Mouse (Mus musculus) urinary bladder, postnatal 14 days (tissue): ENCODE results near the gene Nup210l.

Source experiments
- DNase-seq: peaks from one replicate; pipeline ENCODE4 v3.0.0; 2021; ENCODE audit warnings: low spot score

Nup210l gene

GRCm38 (mm10) chr3:90103938-90104337 is at the start of gene Nup210l:
Gene Nup210l (plus strand): TSS chr3:90104132.
- no peak for DNase-seq

DNA sequence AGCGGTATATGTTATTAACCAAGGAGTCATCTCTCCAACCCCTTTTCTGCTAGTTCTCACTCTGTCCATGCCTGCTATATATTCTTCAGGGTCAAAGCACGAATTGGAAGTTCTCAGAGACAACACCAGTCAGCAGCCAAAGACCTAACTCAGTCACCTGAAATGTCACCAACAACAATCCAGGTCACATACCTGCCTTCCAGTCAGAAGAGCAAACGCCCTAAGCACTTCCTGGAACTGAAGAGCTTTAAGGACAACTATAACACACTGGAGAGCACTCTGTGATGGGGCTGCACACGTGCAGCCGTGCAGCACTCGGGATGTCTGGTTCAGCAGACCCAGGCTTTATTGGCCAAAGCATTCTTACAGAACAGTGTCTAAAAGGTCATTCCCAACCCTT is 42.4 kb upstream of the Nup210l start:
- no peak for DNase-seq

DNA sequence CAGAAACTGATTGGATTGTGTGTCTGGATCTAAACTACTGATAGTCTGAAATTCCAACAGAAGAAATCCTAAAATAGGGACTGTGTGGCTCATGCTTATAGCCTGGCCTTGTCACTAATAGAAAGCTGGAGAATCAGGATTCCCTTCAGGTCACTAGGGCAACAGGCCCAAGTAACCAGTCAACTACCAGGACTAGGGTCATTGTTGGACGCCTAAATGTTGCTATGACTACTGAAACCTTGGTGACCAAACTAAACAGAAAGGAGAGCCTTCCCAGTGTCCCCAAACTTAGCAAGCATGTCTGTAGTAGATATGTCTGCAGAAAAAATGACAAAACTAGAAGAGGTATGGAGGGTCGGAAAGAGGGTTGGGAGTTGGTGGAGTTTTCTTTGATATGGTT is 41.4 kb upstream of the Nup210l start:
- DNase-seq = no peak

DNA sequence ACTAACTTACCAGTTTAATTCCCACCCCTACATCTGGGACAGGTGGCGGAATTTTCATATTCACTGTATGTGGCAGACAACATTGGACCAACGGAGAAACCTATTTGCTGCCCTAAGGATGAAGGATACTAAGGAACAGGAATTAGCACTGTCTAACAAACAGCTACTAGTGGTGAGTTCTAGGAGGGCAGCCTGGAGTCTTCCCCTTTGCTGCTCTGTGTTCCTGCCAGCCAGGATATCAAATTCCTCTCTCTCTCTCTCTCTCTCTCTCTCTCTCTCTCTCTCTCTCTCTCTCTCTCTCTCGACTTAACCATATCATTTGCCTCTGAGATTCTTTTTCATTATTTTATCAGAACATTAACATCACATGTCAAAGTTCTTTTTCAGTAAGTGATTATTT is 39.5 kb upstream of the Nup210l start:
- DNase-seq = no peak

DNA sequence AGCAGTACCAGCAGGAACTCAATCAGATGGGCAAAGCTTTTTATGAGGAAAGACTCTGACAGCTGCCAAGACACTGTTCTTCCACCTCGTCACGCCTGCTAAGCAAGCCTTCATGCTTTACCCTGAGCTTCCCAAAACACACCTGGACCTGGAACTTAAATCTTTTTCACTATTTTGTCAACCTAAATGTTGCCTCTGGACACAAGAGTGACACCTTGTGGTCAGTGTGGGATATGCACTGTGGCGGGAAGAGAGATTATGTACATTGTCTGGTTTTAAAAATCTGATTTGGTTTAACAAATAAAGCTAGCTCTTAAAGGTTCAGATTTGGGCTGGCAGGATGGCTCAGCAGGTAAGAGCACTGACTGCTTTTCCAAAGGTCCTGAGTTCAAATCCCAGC is 38.4 kb upstream of the Nup210l start:
- DNase-seq = peak; percentile 55

GRCm38 (mm10) chr3:90067851-90068250 is 36.1 kb upstream of the Nup210l start:
- DNase-seq = no peak

- no peak for DNase-seq
Observed at GRCm38 (mm10) chr3:90069688-90070087, 34.2 kb upstream of the Nup210l start.

- no peak for DNase-seq
Observed at GRCm38 (mm10) chr3:90072294-90072693, 31.6 kb upstream of the Nup210l start, which contains the start of gene Tpm3. Gene Tpm3 (plus strand): TSS chr3:90072649.

- peak; percentile 85 for DNase-seq
Observed at GRCm38 (mm10) chr3:90076921-90077716, 26.8 kb upstream of the Nup210l start.

GRCm38 (mm10) chr3:90078224-90078623 is 25.7 kb upstream of the Nup210l start:
- DNase-seq = no peak

- peak; percentile 95 for DNase-seq
Observed at GRCm38 (mm10) chr3:90079133-90079762, 24.7 kb upstream of the Nup210l start.

- peak; percentile 71 for DNase-seq
Observed at GRCm38 (mm10) chr3:90079763-90080497, 24.0 kb upstream of the Nup210l start.

DNA sequence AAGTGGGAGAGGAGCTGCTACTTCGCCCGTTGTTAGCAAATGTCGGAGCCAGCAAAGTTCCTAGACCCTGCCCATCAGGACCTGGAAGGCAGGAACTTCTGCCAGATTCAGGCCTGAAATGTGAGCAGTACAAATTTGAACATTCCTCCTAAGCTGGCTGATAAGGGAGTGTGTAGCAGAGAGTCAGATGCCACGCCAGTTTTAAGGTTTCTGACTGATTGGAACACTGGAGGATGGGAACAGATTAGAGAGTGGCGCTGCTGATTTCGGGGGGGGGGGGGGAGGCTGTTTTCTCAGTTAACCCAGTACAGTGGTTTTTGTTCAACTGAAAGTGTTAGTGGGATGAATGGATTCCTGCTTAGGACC is 23.5 kb upstream of the Nup210l start:
- DNase-seq = no peak

- DNase-seq = no peak
Observed at GRCm38 (mm10) chr3:90081365-90082240, 22.3 kb upstream of the Nup210l start.

DNA sequence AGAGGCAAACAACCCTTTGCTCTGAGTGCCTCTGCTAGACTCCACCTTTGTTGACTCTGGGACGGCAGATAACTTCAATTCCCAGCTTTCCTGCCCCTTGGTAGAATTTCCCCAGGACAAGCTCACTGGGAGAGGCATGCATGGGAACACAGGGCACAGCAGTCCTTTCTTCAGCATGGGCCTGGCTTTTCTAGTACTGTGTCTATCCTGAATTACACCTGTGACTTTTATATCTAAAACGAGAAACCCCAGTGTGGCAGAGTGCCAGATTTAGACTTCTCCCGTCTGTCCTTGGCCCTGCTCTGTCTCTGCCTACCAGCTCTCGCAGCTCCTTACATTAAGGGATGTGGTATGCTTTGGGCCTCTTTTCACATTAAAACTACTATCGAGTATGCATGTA is 20.9 kb upstream of the Nup210l start:
- DNase-seq = no peak

GRCm38 (mm10) chr3:90083698-90084324 is 20.1 kb upstream of the Nup210l start:
- DNase-seq = peak; percentile 42

DNA sequence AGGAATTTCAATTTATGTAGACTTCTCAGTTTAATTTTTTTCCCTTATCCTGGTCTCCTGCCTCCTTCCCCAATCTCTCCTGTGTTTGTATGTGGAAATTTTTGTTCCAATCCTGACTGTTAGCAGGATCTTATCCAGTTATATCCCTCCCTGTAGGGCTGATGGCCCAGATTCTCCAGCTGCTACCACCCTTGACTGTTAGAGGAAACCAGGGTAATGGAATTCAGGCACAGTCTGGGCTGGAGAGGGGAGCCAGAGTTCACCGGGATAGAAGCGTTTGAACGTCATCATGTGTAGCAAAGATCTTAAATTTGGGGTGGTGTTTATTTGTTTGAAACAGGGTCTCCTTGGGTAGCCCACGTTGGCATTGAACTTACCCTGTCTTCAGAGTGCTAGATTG is 19.1 kb upstream of the Nup210l start:
- DNase-seq = no peak

- DNase-seq = no peak
Observed at GRCm38 (mm10) chr3:90085281-90085680, 18.7 kb upstream of the Nup210l start.

DNA sequence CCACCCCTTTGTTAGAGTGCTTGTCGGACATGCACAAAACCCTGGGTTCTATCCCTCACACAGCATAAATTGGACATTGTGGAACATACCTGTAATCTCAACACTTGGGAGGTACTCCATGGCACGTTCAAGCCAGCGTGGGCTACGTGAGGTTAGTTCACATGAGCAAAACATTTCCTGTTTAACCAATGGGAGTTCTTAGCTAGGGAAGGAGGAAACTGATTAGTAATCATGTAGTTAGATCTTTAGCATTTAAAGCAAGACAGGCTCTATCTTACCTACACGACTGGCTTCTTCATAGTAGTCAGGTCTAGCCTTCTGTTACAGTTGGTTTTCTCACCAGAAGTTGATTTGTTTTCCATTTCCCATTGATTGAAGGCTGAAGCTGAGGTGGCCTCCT is 17.9 kb upstream of the Nup210l start:
- DNase-seq = no peak

- DNase-seq = no peak
Observed at GRCm38 (mm10) chr3:90088617-90089016, 15.3 kb upstream of the Nup210l start.

DNA sequence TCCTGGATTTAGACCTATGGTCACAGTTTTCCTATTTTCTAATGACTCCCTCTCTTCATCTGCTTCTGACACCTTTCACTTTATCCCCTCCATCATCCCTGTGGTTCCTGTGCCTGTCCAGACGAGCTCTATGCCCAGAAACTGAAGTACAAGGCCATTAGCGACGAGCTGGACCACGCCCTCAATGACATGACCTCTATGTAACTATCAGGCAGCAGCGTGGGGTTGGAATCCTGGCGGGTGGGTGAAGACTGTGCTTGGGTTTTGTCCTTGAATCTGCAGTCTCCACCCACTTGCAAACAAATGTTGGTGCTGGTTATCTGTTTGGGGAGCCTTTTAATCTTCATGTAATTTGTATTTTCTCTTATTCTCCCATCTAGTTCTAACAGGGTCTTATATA is 13.0 kb upstream of the Nup210l start:
- no peak for DNase-seq

GRCm38 (mm10) chr3:90094453-90094852 is 9.5 kb upstream of the Nup210l start:
- no peak for DNase-seq
